Mouse (Mus musculus): Measurements from ENCODE around the gene Hoxa6. TPM values are rescaled to one million over a fixed set of nuclear protein-coding genes. Genes with fewer than 3 reads are reported as not detected.
A peak's percentile ranks its signal among the peaks of the same experiment; 100 is the strongest.

Gene Hoxa6
- polyA plus RNA-seq, 1 experiment = 0.96 TPM

GRCm38 (mm10) chr6:52216691-52217458 is 8.4 kb upstream of the Hoxa6 start:
- H3K4me3 ChIP-seq (ENCODE audit: insufficient read depth, poor library complexity, severe bottlenecking) = peak overlapping the region; percentile 57
- no peak for TF ChIP-seq MYOD1 (IDR thresholded peaks at IDR 0.05; ENCODE audit: control insufficient read depth, insufficient read length, low read depth)
- TF ChIP-seq FOSL1 (IDR thresholded peaks at IDR 0.05; ENCODE audit: insufficient read depth, low read length, poor library complexity, severe bottlenecking) = no peak
- TF ChIP-seq USF1 (IDR thresholded peaks at IDR 0.05; ENCODE audit: low read depth) = no peak
- TF ChIP-seq MYOG (IDR thresholded peaks at IDR 0.05; ENCODE audit: control insufficient read depth, extremely low read depth, insufficient read length) = no peak
- no peak for TF ChIP-seq CEBPB (IDR thresholded peaks at IDR 0.05; ENCODE audit: low read depth)
- TF ChIP-seq CTCF (IDR thresholded peaks at IDR 0.05; ENCODE audit: control insufficient read depth, insufficient read depth, insufficient read length) = no peak
- TF ChIP-seq MAX (IDR thresholded peaks at IDR 0.05) = no peak
- no peaks in the 10 kb centered on the region for H3K27me3 ChIP-seq (ENCODE audit: control insufficient read depth, insufficient read depth, insufficient read length)
- peaks cover 58% of the 10 kb centered on the region for H3K79me2 ChIP-seq (ENCODE audit: control insufficient read depth, insufficient read depth)
- peaks cover 19% of the 10 kb centered on the region for H3K79me3 ChIP-seq (ENCODE audit: low read depth)
- H3ac ChIP-seq (ENCODE audit: control insufficient read depth, insufficient read length, low read depth) = peak overlapping the region; percentile 80
- H3K36me3 ChIP-seq (ENCODE audit: control insufficient read depth, insufficient read depth) = no peaks in the 10 kb centered on the region

GRCm38 (mm10) chr6:52215771-52216535 is 7.4 kb upstream of the Hoxa6 start:
- H3K79me2 ChIP-seq (ENCODE audit: control insufficient read depth, insufficient read depth) = peaks cover 67% of the 10 kb centered on the region
- no peaks in the 10 kb centered on the region for H3K36me3 ChIP-seq (ENCODE audit: control insufficient read depth, insufficient read depth)
- H3K79me3 ChIP-seq (ENCODE audit: low read depth) = peaks cover 26% of the 10 kb centered on the region
- peak overlapping the region; percentile 57 for H3K4me3 ChIP-seq (ENCODE audit: insufficient read depth, poor library complexity, severe bottlenecking)
- peak overlapping the region; percentile 47 for H3ac ChIP-seq (ENCODE audit: control insufficient read depth, insufficient read length, low read depth)
- H3K27me3 ChIP-seq (ENCODE audit: control insufficient read depth, insufficient read depth, insufficient read length) = no peaks in the 10 kb centered on the region
- TF ChIP-seq MAX (IDR thresholded peaks at IDR 0.05) (no peak), MYOD1 (IDR thresholded peaks at IDR 0.05; ENCODE audit: control insufficient read depth, insufficient read length, low read depth) (no peak), CTCF (IDR thresholded peaks at IDR 0.05; ENCODE audit: control insufficient read depth, insufficient read depth, insufficient read length) (no peak), USF1 (IDR thresholded peaks at IDR 0.05; ENCODE audit: low read depth) (no peak), MYOG (IDR thresholded peaks at IDR 0.05; ENCODE audit: control insufficient read depth, extremely low read depth, insufficient read length) (no peak), FOSL1 (IDR thresholded peaks at IDR 0.05; ENCODE audit: insufficient read depth, low read length, poor library complexity, severe bottlenecking) (no peak), CEBPB (IDR thresholded peaks at IDR 0.05; ENCODE audit: low read depth) (no peak)

- Histone ChIP-seq H3K79me2 (ENCODE audit: control insufficient read depth, insufficient read depth) (peaks cover 74% of the 10 kb centered on the region), H3K27me3 (ENCODE audit: control insufficient read depth, insufficient read depth, insufficient read length) (no peaks in the 10 kb centered on the region), H3K4me3 (ENCODE audit: insufficient read depth, poor library complexity, severe bottlenecking) (no peak overlapping the region), H3K79me3 (ENCODE audit: low read depth) (peaks cover 34% of the 10 kb centered on the region), H3ac (ENCODE audit: control insufficient read depth, insufficient read length, low read depth) (no peak overlapping the region), H3K36me3 (ENCODE audit: control insufficient read depth, insufficient read depth) (no peaks in the 10 kb centered on the region)
- TF ChIP-seq MYOD1 (IDR thresholded peaks at IDR 0.05; ENCODE audit: control insufficient read depth, insufficient read length, low read depth) = no peak
- no peak for TF ChIP-seq USF1 (IDR thresholded peaks at IDR 0.05; ENCODE audit: low read depth)
- no peak for TF ChIP-seq MAX (IDR thresholded peaks at IDR 0.05)
- no peak for TF ChIP-seq CTCF (IDR thresholded peaks at IDR 0.05; ENCODE audit: control insufficient read depth, insufficient read depth, insufficient read length)
- TF ChIP-seq MYOG (IDR thresholded peaks at IDR 0.05; ENCODE audit: control insufficient read depth, extremely low read depth, insufficient read length) = no peak
- no peak for TF ChIP-seq FOSL1 (IDR thresholded peaks at IDR 0.05; ENCODE audit: insufficient read depth, low read length, poor library complexity, severe bottlenecking)
- TF ChIP-seq CEBPB (IDR thresholded peaks at IDR 0.05; ENCODE audit: low read depth) = no peak
Observed at GRCm38 (mm10) chr6:52215070-52215469, 6.5 kb upstream of the Hoxa6 start.

GRCm38 (mm10) chr6:52214271-52214670 is 5.7 kb upstream of the Hoxa6 start:
- Histone ChIP-seq H3ac (ENCODE audit: control insufficient read depth, insufficient read length, low read depth) (no peak overlapping the region), H3K79me3 (ENCODE audit: low read depth) (peaks cover 41% of the 10 kb centered on the region), H3K79me2 (ENCODE audit: control insufficient read depth, insufficient read depth) (peaks cover 74% of the 10 kb centered on the region), H3K36me3 (ENCODE audit: control insufficient read depth, insufficient read depth) (no peaks in the 10 kb centered on the region), H3K27me3 (ENCODE audit: control insufficient read depth, insufficient read depth, insufficient read length) (no peaks in the 10 kb centered on the region), H3K4me3 (ENCODE audit: insufficient read depth, poor library complexity, severe bottlenecking) (no peak overlapping the region)
- TF ChIP-seq FOSL1 (IDR thresholded peaks at IDR 0.05; ENCODE audit: insufficient read depth, low read length, poor library complexity, severe bottlenecking) (no peak), MAX (IDR thresholded peaks at IDR 0.05) (no peak), MYOD1 (IDR thresholded peaks at IDR 0.05; ENCODE audit: control insufficient read depth, insufficient read length, low read depth) (no peak), CTCF (IDR thresholded peaks at IDR 0.05; ENCODE audit: control insufficient read depth, insufficient read depth, insufficient read length) (no peak), USF1 (IDR thresholded peaks at IDR 0.05; ENCODE audit: low read depth) (no peak), CEBPB (IDR thresholded peaks at IDR 0.05; ENCODE audit: low read depth) (no peak), MYOG (IDR thresholded peaks at IDR 0.05; ENCODE audit: control insufficient read depth, extremely low read depth, insufficient read length) (no peak)

GRCm38 (mm10) chr6:52213119-52213986 is 4.8 kb upstream of the Hoxa6 start, which contains the start of the genes Hoxa3 and Gm28308:
Hoxa3 (minus strand) TSS chr6:52213336.
Gm28308 (minus strand) TSS chr6:52213339.
- no peaks in the 10 kb centered on the region for H3K27me3 ChIP-seq (ENCODE audit: control insufficient read depth, insufficient read depth, insufficient read length)
- H3K79me2 ChIP-seq (ENCODE audit: control insufficient read depth, insufficient read depth) = peaks cover 81% of the 10 kb centered on the region
- peak within 1 kb of the TSS; percentile 59 for H3K4me3 ChIP-seq (ENCODE audit: insufficient read depth, poor library complexity, severe bottlenecking)
- H3K79me3 ChIP-seq (ENCODE audit: low read depth) = peaks cover 46% of the 10 kb centered on the region
- peak within 1 kb of the TSS; percentile 88 for H3ac ChIP-seq (ENCODE audit: control insufficient read depth, insufficient read length, low read depth)
- H3K36me3 ChIP-seq (ENCODE audit: control insufficient read depth, insufficient read depth) = no peaks in the 10 kb centered on the region
- TF ChIP-seq CTCF (IDR thresholded peaks at IDR 0.05; ENCODE audit: control insufficient read depth, insufficient read depth, insufficient read length) (no peak), MAX (IDR thresholded peaks at IDR 0.05) (no peak), USF1 (IDR thresholded peaks at IDR 0.05; ENCODE audit: low read depth) (peak; percentile 88), CEBPB (IDR thresholded peaks at IDR 0.05; ENCODE audit: low read depth) (no peak)
